Mouse (Mus musculus): ENCODE measurements around the gene Vrk1. TPM values are rescaled to one million over a fixed set of nuclear protein-coding genes. Genes with fewer than 3 reads are reported as not detected.

Gene Vrk1
- polyA plus RNA-seq, 1 experiment: 10.3 TPM

DNA sequence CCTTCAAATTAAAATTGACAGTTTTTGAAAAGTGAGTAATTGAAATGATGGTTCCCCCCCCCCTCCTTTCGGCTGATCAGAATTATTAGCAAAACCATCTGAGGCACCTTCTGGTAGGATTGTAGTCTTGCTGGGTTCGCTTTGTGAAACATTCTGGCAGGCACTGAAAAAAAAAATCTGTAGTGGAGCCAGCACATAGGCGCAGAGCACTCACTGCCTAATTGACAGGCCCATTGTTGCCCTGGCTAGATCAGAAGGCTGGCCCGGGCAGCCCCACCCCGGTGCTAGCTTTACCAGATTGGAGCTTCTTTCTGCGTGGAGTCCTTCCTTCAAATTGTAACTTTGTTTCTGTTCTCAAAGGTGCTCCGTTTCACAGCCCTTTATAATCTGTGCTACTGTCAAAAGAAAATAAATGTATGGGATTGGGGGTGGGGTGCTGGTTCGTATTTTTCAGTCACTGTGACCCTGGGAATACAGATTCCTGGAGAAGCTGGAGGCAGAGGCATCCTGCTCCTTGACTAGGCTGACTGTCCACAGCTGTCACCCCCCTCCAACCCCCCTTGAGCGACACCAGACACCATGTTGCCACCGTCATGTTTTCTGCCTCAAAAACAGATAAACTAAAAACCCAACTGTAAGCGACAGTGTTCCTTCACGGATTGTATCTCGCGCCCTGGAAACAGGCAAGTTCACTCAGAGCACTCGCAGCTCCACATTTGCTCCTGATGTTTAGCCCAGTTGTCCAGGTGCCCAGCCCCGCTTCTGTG is 72.3 kb downstream of the Vrk1 start:
- no peak overlapping the region for H3K4me2 ChIP-seq (ENCODE audit: low read depth)
- H3K4me3 ChIP-seq: no peak overlapping the region
- H3K27me3 ChIP-seq (ENCODE audit: control insufficient read depth, insufficient read depth, insufficient read length): no peaks in the 10 kb centered on the region
- H3K79me2 ChIP-seq (ENCODE audit: control insufficient read depth, insufficient read depth): no peaks in the 10 kb centered on the region
- no peak overlapping the region for H3ac ChIP-seq (ENCODE audit: control insufficient read depth, insufficient read length)
- no peak for TF ChIP-seq CEBPB (IDR thresholded peaks at IDR 0.05; ENCODE audit: insufficient read depth, poor library complexity, severe bottlenecking)
- TF ChIP-seq MYOD1 (IDR thresholded peaks at IDR 0.05; ENCODE audit: control insufficient read depth in 1 of 3, insufficient read length in 2 of 3, low read depth in 2 of 3): no peak
- no peak for TF ChIP-seq MYOG (IDR thresholded peaks at IDR 0.05; ENCODE audit: control insufficient read depth in 1 of 3, insufficient read depth in 1 of 3, insufficient read length in 2 of 3, low read depth in 2 of 3)
- no peak for TF ChIP-seq TCF12 (IDR thresholded peaks at IDR 0.05; ENCODE audit: insufficient read depth, poor library complexity, severe bottlenecking)
- TF ChIP-seq TCF3 (IDR thresholded peaks at IDR 0.05; ENCODE audit: insufficient read length, low read depth): no peak
- no peak for TF ChIP-seq E2F4 (IDR thresholded peaks at IDR 0.05; ENCODE audit: insufficient read depth)
- TF ChIP-seq MAX (IDR thresholded peaks at IDR 0.05; ENCODE audit: low read depth): no peak
- no peak for TF ChIP-seq SRF (IDR thresholded peaks at IDR 0.05; ENCODE audit: control insufficient read depth, insufficient read length, low read depth)
- TF ChIP-seq POLR2AphosphoS2 (IDR thresholded peaks at IDR 0.05; ENCODE audit: insufficient read length, low read depth): no peak
- no peak for TF ChIP-seq POLR2A (IDR thresholded peaks at IDR 0.05; ENCODE audit: insufficient read length, low read depth)
- no peak for TF ChIP-seq REST (IDR thresholded peaks at IDR 0.05; ENCODE audit: insufficient read depth, insufficient read length)
- no peak for TF ChIP-seq USF1 (IDR thresholded peaks at IDR 0.05; ENCODE audit: low read depth)
- no peaks in the 10 kb centered on the region for H3K36me3 ChIP-seq (ENCODE audit: control insufficient read depth, insufficient read depth)

DNA sequence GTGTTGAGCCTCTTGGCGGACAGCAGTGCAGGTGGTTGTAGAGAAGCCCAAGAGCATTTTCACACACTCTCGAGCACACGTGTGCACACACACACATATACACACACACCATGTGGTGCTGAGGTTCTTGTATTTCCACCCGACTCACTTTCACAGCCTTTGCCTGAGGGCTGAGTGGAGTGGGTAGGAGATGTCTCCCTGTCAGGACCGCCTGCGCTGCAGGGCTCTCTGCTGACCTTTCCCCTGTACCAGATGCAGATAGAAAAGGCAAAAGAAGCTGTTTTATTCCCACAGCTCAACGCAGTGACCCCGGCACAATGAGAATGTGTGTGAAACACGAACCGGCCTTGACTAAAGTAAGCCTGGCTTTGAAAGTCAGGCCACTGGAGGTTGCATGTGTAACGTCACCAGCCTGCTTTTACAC is 72.9 kb downstream of the Vrk1 start:
- no peaks in the 10 kb centered on the region for H3K36me3 ChIP-seq (ENCODE audit: control insufficient read depth, insufficient read depth)
- H3ac ChIP-seq (ENCODE audit: control insufficient read depth, insufficient read length): no peak overlapping the region
- no peak overlapping the region for H3K4me2 ChIP-seq (ENCODE audit: low read depth)
- TF ChIP-seq MYOG (IDR thresholded peaks at IDR 0.05; ENCODE audit: control insufficient read depth in 1 of 3, insufficient read depth in 1 of 3, insufficient read length in 2 of 3, low read depth in 2 of 3) (no peak), MYOD1 (IDR thresholded peaks at IDR 0.05; ENCODE audit: control insufficient read depth in 1 of 3, insufficient read length in 2 of 3, low read depth in 2 of 3) (no peak), POLR2AphosphoS2 (IDR thresholded peaks at IDR 0.05; ENCODE audit: insufficient read length, low read depth) (no peak), E2F4 (IDR thresholded peaks at IDR 0.05; ENCODE audit: insufficient read depth) (no peak), TCF12 (IDR thresholded peaks at IDR 0.05; ENCODE audit: insufficient read depth, poor library complexity, severe bottlenecking) (no peak), TCF3 (IDR thresholded peaks at IDR 0.05; ENCODE audit: insufficient read length, low read depth) (no peak), MAX (IDR thresholded peaks at IDR 0.05; ENCODE audit: low read depth) (no peak), USF1 (IDR thresholded peaks at IDR 0.05; ENCODE audit: low read depth) (no peak), CEBPB (IDR thresholded peaks at IDR 0.05; ENCODE audit: insufficient read depth, poor library complexity, severe bottlenecking) (no peak), SRF (IDR thresholded peaks at IDR 0.05; ENCODE audit: control insufficient read depth, insufficient read length, low read depth) (no peak), POLR2A (IDR thresholded peaks at IDR 0.05; ENCODE audit: insufficient read length, low read depth) (no peak), REST (IDR thresholded peaks at IDR 0.05; ENCODE audit: insufficient read depth, insufficient read length) (no peak)
- no peaks in the 10 kb centered on the region for H3K79me2 ChIP-seq (ENCODE audit: control insufficient read depth, insufficient read depth)
- no peaks in the 10 kb centered on the region for H3K27me3 ChIP-seq (ENCODE audit: control insufficient read depth, insufficient read depth, insufficient read length)
- H3K4me3 ChIP-seq: no peak overlapping the region

DNA sequence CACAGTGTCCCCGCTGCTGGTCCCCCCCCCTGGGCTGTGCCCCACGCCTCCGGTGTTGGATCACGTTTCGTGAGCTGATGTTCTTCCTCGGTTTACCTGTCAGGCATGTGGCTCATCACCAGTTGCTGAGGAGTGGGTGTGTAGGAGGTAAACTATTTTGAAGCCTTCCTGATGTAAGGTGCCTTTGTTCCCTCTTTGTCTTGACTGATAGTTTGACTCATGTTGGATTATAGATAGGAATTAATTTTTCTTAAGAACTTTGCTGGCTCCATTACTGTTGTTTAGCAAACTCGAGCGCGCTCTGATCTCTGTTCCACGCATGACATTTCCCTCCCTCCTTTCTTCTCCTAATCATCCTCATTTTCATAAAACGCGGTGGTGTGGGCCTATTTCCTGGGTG is 74.1 kb downstream of the Vrk1 start:
- no peak for TF ChIP-seq POLR2AphosphoS2 (IDR thresholded peaks at IDR 0.05; ENCODE audit: insufficient read length, low read depth)
- no peak for TF ChIP-seq E2F4 (IDR thresholded peaks at IDR 0.05; ENCODE audit: insufficient read depth)
- no peak for TF ChIP-seq TCF3 (IDR thresholded peaks at IDR 0.05; ENCODE audit: insufficient read length, low read depth)
- no peak for TF ChIP-seq USF1 (IDR thresholded peaks at IDR 0.05; ENCODE audit: low read depth)
- TF ChIP-seq CEBPB (IDR thresholded peaks at IDR 0.05; ENCODE audit: insufficient read depth, poor library complexity, severe bottlenecking): no peak
- no peak for TF ChIP-seq MYOD1 (IDR thresholded peaks at IDR 0.05; ENCODE audit: control insufficient read depth in 1 of 3, insufficient read length in 2 of 3, low read depth in 2 of 3)
- TF ChIP-seq MYOG (IDR thresholded peaks at IDR 0.05; ENCODE audit: control insufficient read depth in 1 of 3, insufficient read depth in 1 of 3, insufficient read length in 2 of 3, low read depth in 2 of 3): no peak
- TF ChIP-seq MAX (IDR thresholded peaks at IDR 0.05; ENCODE audit: low read depth): no peak
- TF ChIP-seq TCF12 (IDR thresholded peaks at IDR 0.05; ENCODE audit: insufficient read depth, poor library complexity, severe bottlenecking): no peak
- TF ChIP-seq SRF (IDR thresholded peaks at IDR 0.05; ENCODE audit: control insufficient read depth, insufficient read length, low read depth): no peak
- TF ChIP-seq POLR2A (IDR thresholded peaks at IDR 0.05; ENCODE audit: insufficient read length, low read depth): no peak
- TF ChIP-seq REST (IDR thresholded peaks at IDR 0.05; ENCODE audit: insufficient read depth, insufficient read length): no peak
- Histone ChIP-seq H3ac (ENCODE audit: control insufficient read depth, insufficient read length) (no peak overlapping the region), H3K27me3 (ENCODE audit: control insufficient read depth, insufficient read depth, insufficient read length) (no peaks in the 10 kb centered on the region), H3K4me3 (no peak overlapping the region), H3K36me3 (ENCODE audit: control insufficient read depth, insufficient read depth) (no peaks in the 10 kb centered on the region), H3K79me2 (ENCODE audit: control insufficient read depth, insufficient read depth) (no peaks in the 10 kb centered on the region), H3K4me2 (ENCODE audit: low read depth) (no peak overlapping the region)

DNA sequence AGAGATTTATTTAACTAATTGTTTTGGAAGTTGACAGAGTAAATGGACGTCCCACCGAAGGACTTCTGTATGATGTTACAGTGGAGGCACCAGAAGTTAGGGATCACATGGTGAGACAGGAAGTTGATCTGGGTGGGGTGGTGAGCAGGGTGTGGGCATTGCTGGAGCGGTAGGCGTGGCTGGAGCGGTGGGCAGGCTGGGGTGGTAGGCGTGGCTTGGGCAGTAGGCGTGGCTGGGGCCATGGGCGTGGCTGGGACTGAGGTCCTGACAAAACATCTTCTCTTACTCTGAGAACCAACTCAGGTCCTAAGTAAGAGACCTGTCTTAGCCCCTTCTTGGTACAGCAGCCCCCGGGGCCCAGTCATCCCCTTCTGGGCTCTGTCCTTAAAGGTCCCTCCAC is 84.8 kb downstream of the Vrk1 start:
- Histone ChIP-seq H3K4me3 (no peak overlapping the region), H3ac (ENCODE audit: control insufficient read depth, insufficient read length) (no peak overlapping the region), H3K36me3 (ENCODE audit: control insufficient read depth, insufficient read depth) (no peaks in the 10 kb centered on the region), H3K27me3 (ENCODE audit: control insufficient read depth, insufficient read depth, insufficient read length) (no peaks in the 10 kb centered on the region), H3K79me2 (ENCODE audit: control insufficient read depth, insufficient read depth) (no peaks in the 10 kb centered on the region), H3K4me2 (ENCODE audit: low read depth) (no peak overlapping the region)
- TF ChIP-seq REST (IDR thresholded peaks at IDR 0.05; ENCODE audit: insufficient read depth, insufficient read length) (no peak), SRF (IDR thresholded peaks at IDR 0.05; ENCODE audit: control insufficient read depth, insufficient read length, low read depth) (no peak), MYOD1 (IDR thresholded peaks at IDR 0.05; ENCODE audit: control insufficient read depth in 1 of 3, insufficient read length in 2 of 3, low read depth in 2 of 3) (no peak), MYOG (IDR thresholded peaks at IDR 0.05; ENCODE audit: control insufficient read depth in 1 of 3, insufficient read depth in 1 of 3, insufficient read length in 2 of 3, low read depth in 2 of 3) (no peak)
